Mouse (Mus musculus) heart, adult 2 months (tissue): Measurements from ENCODE around the gene Msto1. TPM values are rescaled to one million over a fixed set of nuclear protein-coding genes. Genes with fewer than 3 reads are reported as not detected.

Experiments used
- DNase-seq, 2 experiments: peaks; one replicate each; pipeline ENCODE4 v3.0.0; 2021
- H3K27ac ChIP-seq: fragments of 200-600 bp; 2 replicates; pipeline ENCODE4 v1.8.1; 2022
- H3K27me3 ChIP-seq: fragments of 200-500 bp; 2 replicates; pipeline ENCODE4 v1.6.1; 2012; ENCODE audit warnings: mild to moderate bottlenecking, low read length, inconsistent platforms, mixed read lengths; ENCODE audit not compliant: control insufficient read depth, insufficient read depth
- H3K36me3 ChIP-seq: fragments of 200-500 bp; 2 replicates; pipeline ENCODE4 v1.6.1; 2012; ENCODE audit warnings: low read length, inconsistent platforms; ENCODE audit not compliant: control insufficient read depth, insufficient read depth
- H3K4me1 ChIP-seq: fragments of 200-500 bp; 2 replicates; pipeline ENCODE4 v1.6.1; 2011; ENCODE audit warnings: low read length; ENCODE audit not compliant: control insufficient read depth, insufficient read depth
- H3K4me3 ChIP-seq: fragments of 200-600 bp; 2 replicates; pipeline ENCODE4 v1.8.1; 2022
- H3K79me2 ChIP-seq: fragments of 200-500 bp; replicated peaks from 2 replicates; pipeline ENCODE4 v1.6.1; 2012; ENCODE audit warnings: mild to moderate bottlenecking, inconsistent platforms, low read length, moderate library complexity, mixed read lengths; ENCODE audit not compliant: control insufficient read depth, insufficient read depth
- H3K9ac ChIP-seq: fragments of 200-500 bp; 2 replicates; pipeline ENCODE4 v1.6.1; 2012; ENCODE audit warnings: low read depth, mild to moderate bottlenecking, control low read depth, inconsistent platforms, low read length, mixed read lengths
- CTCF ChIP-seq: fragments of 200-600 bp; IDR thresholded peaks from 2 replicates; pipeline ENCODE4 v1.8.1; 2022; ENCODE audit warnings: antibody characterized with exemption, mild to moderate bottlenecking, moderate library complexity
- EP300 ChIP-seq: fragments of 200-500 bp; IDR thresholded peaks from 2 replicates; pipeline ENCODE4 v1.6.1; 2011; ENCODE audit warnings: low read depth, low read length, control low read depth; ENCODE audit not compliant: insufficient read depth
- POLR2A ChIP-seq: fragments of 200-500 bp; IDR thresholded peaks from 2 replicates; pipeline ENCODE4 v1.6.1; 2011; ENCODE audit warnings: mild to moderate bottlenecking, low read depth, low read length, control low read depth; ENCODE audit not compliant: insufficient read depth
- WGBS: fragments of 180-500 bp; shearing (Covaris S2); methylation state at CpG from one replicate; pipeline ENCODE4 v1.1.7; 2018; 5-methylcytosine and 5-hydroxymethylcytosine counted together
- intact Hi-C: fragments of 180-260 bp; cut with DNase I; formaldehyde crosslinking; loops from one replicate; pipeline ENCODE4 v1.15.1; 2025
- polyA plus RNA-seq: library from polyadenylated mRNA; depleted of rRNA; stranded (reverse); fragments of >200 nt; gene quantifications from 2 replicates; pipeline ENCODE4 v1.2.3, GENCODE M21; 2012
- total RNA-seq, 2 experiments: library from RNA; stranded (reverse); gene quantifications; 2 replicates each; pipeline ENCODE4 v1.2.3; 2021

Gene Msto1
- total and polyA plus RNA-seq, 3 experiments: 12.4 to 21.6 (median 12.6) TPM

GRCm38 (mm10) chr3:88939071-88939470, 25.3 kb upstream of the Msto1 start:
- Histone ChIP-seq H3K4me1 (no peaks in the 10 kb centered on the region), H3K27me3 (no peaks in the 10 kb centered on the region), H3K36me3 (no peaks in the 10 kb centered on the region), H3K79me2 (no peaks in the 10 kb centered on the region; the same call in 1 of the 2 replicates), H3K27ac (no peak overlapping the region), H3K4me3 (no peak overlapping the region), H3K9ac (no peak overlapping the region)
- no peak for DNase-seq
- intact Hi-C loops: no loop called here
- TF ChIP-seq CTCF (no peak), POLR2A (no peak), EP300 (no peak)
- WGBS: 91% methylated on average over 10 of the region's 10 CpGs

GRCm38 (mm10) chr3:88929501-88929900, 15.7 kb upstream of the Msto1 start:
- 87% methylated on average over 3 of the region's 3 CpGs for WGBS
- Histone ChIP-seq H3K79me2 (no peaks in the 10 kb centered on the region), H3K4me1 (no peaks in the 10 kb centered on the region), H3K4me3 (no peak overlapping the region), H3K36me3 (no peaks in the 10 kb centered on the region), H3K27ac (no peak overlapping the region), H3K27me3 (no peaks in the 10 kb centered on the region), H3K9ac (no peak overlapping the region)
- intact Hi-C loops: no loop called here
- TF ChIP-seq EP300: no peak
- TF ChIP-seq CTCF: no peak
- no peak for TF ChIP-seq POLR2A
- no peak for DNase-seq

GRCm38 (mm10) chr3:88925651-88926050, 11.9 kb upstream of the Msto1 start:
- no peak overlapping the region for H3K4me3 ChIP-seq
- H3K4me1 ChIP-seq: no peaks in the 10 kb centered on the region
- no peak overlapping the region for H3K27ac ChIP-seq
- no peak overlapping the region for H3K9ac ChIP-seq
- WGBS: 95% methylated on average over 2 of the region's 2 CpGs
- no peak for DNase-seq
- H3K27me3 ChIP-seq: no peaks in the 10 kb centered on the region
- TF ChIP-seq CTCF: peak; percentile 36
- TF ChIP-seq EP300: no peak
- no peak for TF ChIP-seq POLR2A
- intact Hi-C loops: no loop called here
- no peaks in the 10 kb centered on the region for H3K79me2 ChIP-seq
- H3K36me3 ChIP-seq: no peaks in the 10 kb centered on the region

GRCm38 (mm10) chr3:88923989-88924591, 10.3 kb upstream of the Msto1 start:
- Histone ChIP-seq H3K4me1 (no peaks in the 10 kb centered on the region), H3K27me3 (no peaks in the 10 kb centered on the region), H3K9ac (no peak overlapping the region), H3K27ac (no peak overlapping the region), H3K79me2 (no peaks in the 10 kb centered on the region), H3K36me3 (no peaks in the 10 kb centered on the region), H3K4me3 (no peak overlapping the region)
- WGBS: 42% methylated on average over 8 of the region's 8 CpGs
- TF ChIP-seq POLR2A (no peak), EP300 (no peak), CTCF (no peak)
- intact Hi-C loops: no loop called here
- DNase-seq: peak in 1 of 2 experiments; percentile 30

GRCm38 (mm10) chr3:88921411-88921810, 7.6 kb upstream of the Msto1 start:
- Histone ChIP-seq H3K4me3 (no peak overlapping the region), H3K4me1 (no peaks in the 10 kb centered on the region), H3K27me3 (no peaks in the 10 kb centered on the region), H3K27ac (no peak overlapping the region), H3K79me2 (no peaks in the 10 kb centered on the region), H3K36me3 (no peaks in the 10 kb centered on the region), H3K9ac (no peak overlapping the region)
- TF ChIP-seq POLR2A: no peak
- no peak for TF ChIP-seq CTCF
- TF ChIP-seq EP300: no peak
- intact Hi-C loops: no loop called here
- WGBS: 81% methylated on average over 9 of the region's 9 CpGs
- no peak for DNase-seq

- Histone ChIP-seq H3K79me2 (no peaks in the 10 kb centered on the region), H3K4me1 (peaks cover 2% of the 10 kb centered on the region; the same call in 1 of the 2 replicates), H3K9ac (no peak overlapping the region), H3K36me3 (no peaks in the 10 kb centered on the region), H3K27ac (no peak overlapping the region), H3K4me3 (no peak overlapping the region), H3K27me3 (no peaks in the 10 kb centered on the region)
- no peak for DNase-seq
- WGBS: 83% methylated on average over 13 of the region's 13 CpGs
- TF ChIP-seq EP300 (no peak), CTCF (no peak), POLR2A (no peak)
- intact Hi-C loops: no loop called here
Measured at GRCm38 (mm10) chr3:88918981-88919380, 5.2 kb upstream of the Msto1 start.
